Mouse (Mus musculus) B cell, adult 62 days (primary cell): Measurements from ENCODE around the gene Tex10. TPM values are rescaled to one million over a fixed set of nuclear protein-coding genes. Genes with fewer than 3 reads are reported as not detected.

Source experiments
- total RNA-seq: library from RNA; stranded (reverse); gene quantifications from 4 replicates; pipeline ENCODE4 v1.2.4, GENCODE M21; 2023

Tex10 gene
- 92.1 to 106 TPM (median 98.8 TPM) in 4 replicates for total RNA-seq

DNA sequence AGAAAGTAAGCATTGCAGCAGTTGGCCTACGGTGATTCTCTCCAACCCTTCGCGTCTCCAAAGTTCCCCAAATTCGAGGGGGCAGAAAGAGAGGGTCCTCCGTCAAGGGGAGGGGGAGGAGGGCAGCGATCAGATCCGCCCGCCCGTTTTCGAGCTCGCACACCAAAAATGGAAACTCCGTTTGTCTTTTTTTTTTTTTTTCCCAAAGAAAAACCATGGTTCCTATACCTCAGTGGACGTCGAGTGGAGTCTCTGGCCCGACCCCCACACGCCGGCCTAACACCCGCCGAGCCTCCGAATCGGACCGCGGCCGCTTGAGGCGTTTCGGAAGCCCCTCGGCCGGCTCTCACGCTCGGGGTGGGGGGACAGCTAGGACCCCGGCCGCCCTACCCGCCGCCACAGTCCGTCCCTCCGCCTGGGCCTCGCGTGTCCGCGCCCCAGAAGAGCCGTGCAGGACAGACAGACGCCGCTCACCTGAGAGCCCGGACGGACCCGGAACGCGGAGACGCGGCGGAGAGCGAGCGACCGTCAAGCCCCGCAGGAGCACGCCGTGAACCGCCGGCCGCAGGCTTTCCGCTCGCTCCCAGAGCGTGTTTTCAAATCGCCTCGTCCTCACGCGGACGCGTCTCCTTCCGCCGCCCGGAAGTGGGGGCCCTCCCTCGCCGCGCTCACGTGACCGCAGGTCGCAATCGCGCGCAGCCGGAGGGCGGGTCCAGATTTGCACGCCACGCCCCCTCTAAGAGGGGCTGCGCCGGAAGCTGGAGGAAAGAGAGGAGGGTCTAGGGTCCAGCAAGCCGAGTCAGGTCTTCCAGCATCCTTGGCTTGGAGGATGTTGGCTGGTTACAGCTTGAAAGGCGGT is at the start of gene Tex10:
Gene Tex10 (minus strand): TSS at position 668 of the 859 bp plus-strand sequence.

Other genes starting within 250 kb of the Tex10 start
- gene Erp44, start 193.9 kb downstream of the Tex10 start, total RNA-seq, result 58.3 to 77.1 TPM (median 64.4 TPM) in 4 replicates
- gene Invs, start 193.7 kb downstream of the Tex10 start, total RNA-seq, result 13.5 to 14.5 TPM (median 14.2 TPM) in 4 replicates
- not detected in 4 replicates for gene Msantd3, start 66.5 kb upstream of the Tex10 start, total RNA-seq
- gene Tmeff1, start 111.7 kb upstream of the Tex10 start, total RNA-seq, result 0.89 to 2.1 TPM (median 1.6 TPM) in 4 replicates
- gene Cavin4, start 190.1 kb upstream of the Tex10 start, total RNA-seq, result 0.25 to 0.46 TPM in 2 of 4 replicates, not detected in the others